In the genomic region with DNA sequence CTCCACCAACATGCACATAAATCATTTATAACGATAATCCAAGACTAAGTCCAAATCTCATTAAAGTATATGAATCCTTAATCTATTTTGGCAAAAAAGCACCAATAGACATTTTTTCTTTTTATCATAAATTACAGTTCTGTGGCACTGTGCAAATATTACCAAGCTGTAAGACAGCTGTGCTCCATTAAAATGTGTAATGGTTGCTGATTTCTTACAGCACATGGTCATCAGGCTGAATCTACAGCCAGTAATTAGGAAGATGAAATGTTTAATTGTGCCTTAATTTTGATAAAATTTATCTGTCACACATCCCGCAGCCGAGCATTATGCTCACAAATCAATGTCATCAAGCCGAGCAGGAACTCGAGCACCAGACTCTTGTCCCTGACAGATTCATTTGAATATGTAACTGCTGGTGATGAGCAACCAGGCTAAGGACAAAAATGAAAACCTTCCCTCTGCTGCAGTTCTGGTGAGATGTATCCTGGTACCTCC, we compare ENCODE assay signal across 15 mouse cellular contexts.
"Had no signal": no experiment of that assay in that cellular context is flagged by ENCODE, and none has a peak within 500 bp of the region (broad histone marks: within the 10 kb centered on the region; RNA-seq: fewer than 3 reads in every experiment).

No protein-coding gene starts in this region.

- DNase-seq: liver; liver, embryonic 13.5 days; liver, postnatal 0 days; lung, postnatal 14 days; right cerebral cortex, adult 18-20 months; right cerebral cortex, postnatal 25 days; thymus, postnatal 36 days had no signal

- H3K27me3 ChIP-seq: limb, embryonic 12.5 days; liver, embryonic 13.5 days; lung, embryonic 15.5 days; megakaryocyte, embryonic 14.5 days; midbrain, embryonic 15.5 days; neural tube, embryonic 13.5 days had no signal

- H3K4me3 ChIP-seq: limb, embryonic 12.5 days; liver, embryonic 13.5 days; lung, embryonic 15.5 days; megakaryocyte, embryonic 14.5 days; midbrain, embryonic 15.5 days; neural tube, embryonic 13.5 days had no signal

- H3K36me3 ChIP-seq: limb, embryonic 12.5 days; liver, embryonic 13.5 days; lung, embryonic 15.5 days; midbrain, embryonic 15.5 days; neural tube, embryonic 13.5 days had no signal

- H3K9me3 ChIP-seq: limb, embryonic 12.5 days; liver, embryonic 13.5 days; lung, embryonic 15.5 days; megakaryocyte, embryonic 14.5 days; midbrain, embryonic 15.5 days; neural tube, embryonic 13.5 days had no signal

- ATAC-seq: intestine, postnatal 0 days; liver, postnatal 0 days; midbrain, embryonic 15.5 days had no signal

- H3K4me2 ChIP-seq: limb, embryonic 12.5 days; liver, embryonic 13.5 days; lung, embryonic 15.5 days; midbrain, embryonic 11.5 days; midbrain, embryonic 15.5 days; neural tube, embryonic 13.5 days had no signal

- H3K9ac ChIP-seq: limb, embryonic 12.5 days; liver, embryonic 13.5 days; liver, postnatal 0 days; lung, embryonic 15.5 days; midbrain, embryonic 15.5 days; neural tube, embryonic 13.5 days had no signal

- H3K27ac ChIP-seq: limb, embryonic 12.5 days; liver, embryonic 13.5 days; lung, embryonic 15.5 days; macrophage; midbrain, embryonic 15.5 days; neural tube, embryonic 13.5 days had no signal

- H3K4me1 ChIP-seq: limb, embryonic 12.5 days; liver, embryonic 13.5 days; lung, embryonic 15.5 days; megakaryocyte, embryonic 14.5 days; midbrain, embryonic 15.5 days; neural tube, embryonic 13.5 days had no signal
